Mouse (Mus musculus): ENCODE results near the gene Ccdc167. TPM values are rescaled to one million over a fixed set of nuclear protein-coding genes. Genes with fewer than 3 reads are reported as not detected.
A peak's percentile ranks its signal among the peaks of the same experiment; 100 is the strongest.

Gene Ccdc167
- polyA plus RNA-seq, 1 experiment = 11.0 TPM

DNA sequence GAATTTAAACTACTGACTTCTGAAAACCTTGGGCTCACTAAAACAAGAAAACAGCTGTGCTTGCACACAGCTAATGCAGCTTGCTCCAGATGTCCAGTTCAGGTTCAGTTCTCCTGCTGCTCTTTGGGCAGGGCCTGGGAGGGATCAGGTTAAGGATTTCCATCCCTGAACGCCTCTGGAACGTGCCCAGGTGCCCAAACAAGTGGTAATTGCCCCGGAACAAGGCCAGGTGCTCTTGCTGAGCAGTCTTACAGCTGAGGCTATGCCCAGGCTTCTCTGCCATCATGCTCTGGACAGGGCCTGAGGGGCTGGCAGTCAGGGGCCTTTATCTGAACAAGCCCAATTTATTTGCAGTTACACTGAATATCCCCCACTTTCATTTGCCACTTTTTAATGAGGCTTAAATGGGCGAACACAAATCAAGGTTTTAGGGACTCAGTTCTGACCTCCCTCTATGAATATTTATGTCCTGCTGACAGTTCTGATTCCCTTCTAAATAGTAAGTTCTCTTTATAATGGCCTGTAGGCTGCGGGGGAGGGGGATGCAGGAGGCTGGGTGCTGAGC lies 9.8 kb downstream of the Ccdc167 start:
- Histone ChIP-seq H3K4me1 (ENCODE audit: control insufficient read depth, insufficient read depth, low read length) (no peaks in the 10 kb centered on the region), H3K27ac (ENCODE audit: insufficient read depth, low read length) (no peak overlapping the region), H3K4me3 (ENCODE audit: insufficient read depth, low read length) (no peak overlapping the region)
- TF ChIP-seq CTCF (IDR thresholded peaks at IDR 0.05; ENCODE audit: borderline replicate concordance, insufficient read depth, low read length) (no peak), POLR2A (IDR thresholded peaks at IDR 0.05; ENCODE audit: low read depth, low read length) (no peak)

DNA sequence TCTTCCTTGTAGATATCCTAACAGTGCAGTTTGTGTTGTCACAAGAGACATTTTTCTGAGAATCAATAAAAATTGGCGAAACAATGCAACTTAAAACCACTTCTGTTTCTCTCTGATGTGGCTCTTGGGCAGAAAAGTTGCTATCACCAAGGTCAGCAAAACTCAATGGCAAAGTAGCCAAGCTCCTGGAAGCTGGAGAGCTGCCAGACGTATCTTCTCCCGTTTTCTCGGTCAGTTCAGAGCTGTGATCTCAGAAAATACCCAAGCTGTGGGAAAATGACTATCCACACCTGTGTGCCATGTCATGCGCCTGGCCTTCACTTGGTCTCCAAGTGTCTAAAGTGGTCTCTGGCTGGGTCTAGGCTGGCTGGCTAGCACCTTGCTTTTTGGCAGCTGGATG lies 11.0 kb downstream of the Ccdc167 start:
- TF ChIP-seq CTCF (IDR thresholded peaks at IDR 0.05; ENCODE audit: borderline replicate concordance, insufficient read depth, low read length) (no peak), POLR2A (IDR thresholded peaks at IDR 0.05; ENCODE audit: low read depth, low read length) (no peak)
- Histone ChIP-seq H3K27ac (ENCODE audit: insufficient read depth, low read length) (no peak overlapping the region), H3K4me1 (ENCODE audit: control insufficient read depth, insufficient read depth, low read length) (no peaks in the 10 kb centered on the region), H3K4me3 (ENCODE audit: insufficient read depth, low read length) (no peak overlapping the region)

DNA sequence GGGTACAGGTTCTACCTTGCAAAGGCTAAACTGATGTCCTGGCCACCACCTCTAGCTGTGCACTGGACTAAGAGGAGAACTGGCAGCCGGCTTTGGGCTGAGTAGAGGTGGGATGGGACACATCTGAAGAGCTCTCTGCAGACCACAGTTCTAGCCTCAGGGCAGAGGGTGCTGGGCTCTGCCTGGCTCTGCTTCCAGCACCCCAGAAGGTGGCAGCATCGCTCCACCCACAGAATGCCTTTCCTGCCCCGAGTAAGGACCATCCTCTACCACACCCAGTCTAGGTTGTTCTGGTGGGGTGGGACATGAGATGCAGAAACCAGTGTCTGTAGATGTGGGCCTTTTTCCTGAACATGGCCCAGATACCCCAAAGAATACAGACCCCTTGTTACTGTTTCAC lies 12.1 kb downstream of the Ccdc167 start:
- no peak overlapping the region for H3K4me3 ChIP-seq (ENCODE audit: insufficient read depth, low read length)
- no peak overlapping the region for H3K27ac ChIP-seq (ENCODE audit: insufficient read depth, low read length)
- H3K4me1 ChIP-seq (ENCODE audit: control insufficient read depth, insufficient read depth, low read length) = no peaks in the 10 kb centered on the region
- TF ChIP-seq CTCF (IDR thresholded peaks at IDR 0.05; ENCODE audit: borderline replicate concordance, insufficient read depth, low read length) (peak; percentile 86), POLR2A (IDR thresholded peaks at IDR 0.05; ENCODE audit: low read depth, low read length) (no peak)

DNA sequence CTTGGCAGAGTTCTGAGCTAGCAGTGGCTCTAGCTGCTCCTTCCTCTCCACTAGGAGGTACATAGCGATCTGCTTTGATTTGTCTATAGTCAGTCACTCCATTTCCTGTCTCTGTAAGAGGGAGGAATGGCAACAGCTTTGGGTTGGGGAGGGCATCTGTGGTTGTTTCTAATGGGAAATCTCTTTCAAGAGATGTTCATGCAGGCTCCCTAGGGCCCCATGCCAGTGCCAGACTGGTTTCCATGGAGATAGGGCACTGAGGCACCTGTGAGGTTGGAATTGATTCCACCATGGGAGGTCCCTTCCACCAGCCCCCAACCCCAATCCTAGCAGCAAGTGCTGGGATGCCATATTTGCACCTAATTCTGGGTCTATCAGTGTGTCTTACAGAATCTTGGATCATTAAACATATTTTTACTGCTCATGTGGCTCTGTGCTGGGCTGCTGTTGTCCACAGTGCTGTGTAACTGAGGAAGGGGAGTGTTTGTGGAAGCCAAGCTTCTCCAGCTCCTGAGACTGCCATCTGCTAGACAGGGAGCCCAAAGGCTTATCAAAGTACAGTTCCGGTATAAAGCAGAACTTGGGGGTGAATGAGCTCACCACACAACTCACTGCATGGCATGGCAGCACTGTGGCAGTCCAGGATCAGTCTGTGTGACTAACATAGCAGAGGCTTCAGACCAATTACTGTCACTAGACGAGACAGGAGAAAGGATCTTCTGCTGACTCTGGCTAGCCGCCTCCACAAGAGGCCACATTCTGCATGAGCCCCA lies 13.7 kb downstream of the Ccdc167 start:
- H3K4me3 ChIP-seq (ENCODE audit: insufficient read depth, low read length) = no peak overlapping the region
- no peaks in the 10 kb centered on the region for H3K4me1 ChIP-seq (ENCODE audit: control insufficient read depth, insufficient read depth, low read length)
- TF ChIP-seq CTCF (IDR thresholded peaks at IDR 0.05; ENCODE audit: borderline replicate concordance, insufficient read depth, low read length) (no peak), POLR2A (IDR thresholded peaks at IDR 0.05; ENCODE audit: low read depth, low read length) (no peak)
- H3K27ac ChIP-seq (ENCODE audit: insufficient read depth, low read length) = no peak overlapping the region

DNA sequence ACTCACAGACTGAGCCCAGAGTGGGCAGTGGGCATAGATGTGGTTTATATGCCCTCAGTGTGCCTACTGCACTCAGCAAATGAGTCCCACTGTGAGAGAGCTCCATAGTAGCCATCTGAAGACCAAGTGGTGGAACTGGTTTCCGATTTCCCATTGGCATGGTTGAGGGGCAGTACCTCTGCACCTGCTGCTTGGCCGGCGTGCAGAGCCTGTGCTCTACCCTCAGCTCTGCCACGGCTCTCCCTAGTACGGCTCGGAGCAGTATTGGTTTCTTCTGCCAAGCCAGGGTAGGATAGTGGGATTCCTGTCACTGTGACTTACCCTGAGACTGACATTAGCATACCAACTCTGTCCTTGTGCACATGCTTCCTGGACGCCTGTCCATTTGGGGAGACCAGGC lies 16.3 kb downstream of the Ccdc167 start:
- Histone ChIP-seq H3K4me1 (ENCODE audit: control insufficient read depth, insufficient read depth, low read length) (no peaks in the 10 kb centered on the region), H3K4me3 (ENCODE audit: insufficient read depth, low read length) (no peak overlapping the region), H3K27ac (ENCODE audit: insufficient read depth, low read length) (no peak overlapping the region)
- TF ChIP-seq CTCF (IDR thresholded peaks at IDR 0.05; ENCODE audit: borderline replicate concordance, insufficient read depth, low read length) (no peak), POLR2A (IDR thresholded peaks at IDR 0.05; ENCODE audit: low read depth, low read length) (no peak)

DNA sequence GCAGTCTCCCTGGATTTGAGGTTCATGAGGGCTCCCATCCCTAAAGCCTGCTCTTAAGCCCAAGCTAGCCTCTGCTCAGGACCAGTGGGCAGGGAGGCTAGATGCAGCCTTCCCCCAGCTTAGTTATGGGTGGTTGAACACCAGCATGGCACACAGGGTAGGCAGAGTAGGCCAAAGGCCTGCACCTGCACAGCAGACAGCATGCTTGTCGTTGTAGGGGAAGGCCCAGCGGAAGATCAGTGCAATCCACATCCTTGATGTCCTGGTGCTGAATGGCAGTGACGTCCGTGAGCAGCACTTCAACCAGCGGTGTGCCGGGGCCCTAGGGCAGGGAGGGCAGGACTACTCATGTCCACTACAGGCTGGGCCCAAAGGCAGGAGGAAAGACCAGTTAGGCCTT lies 18.4 kb downstream of the Ccdc167 start:
- H3K27ac ChIP-seq (ENCODE audit: insufficient read depth, low read length) = no peak overlapping the region
- TF ChIP-seq CTCF (IDR thresholded peaks at IDR 0.05; ENCODE audit: borderline replicate concordance, insufficient read depth, low read length) = no peak
- TF ChIP-seq POLR2A (IDR thresholded peaks at IDR 0.05; ENCODE audit: low read depth, low read length) = no peak

DNA sequence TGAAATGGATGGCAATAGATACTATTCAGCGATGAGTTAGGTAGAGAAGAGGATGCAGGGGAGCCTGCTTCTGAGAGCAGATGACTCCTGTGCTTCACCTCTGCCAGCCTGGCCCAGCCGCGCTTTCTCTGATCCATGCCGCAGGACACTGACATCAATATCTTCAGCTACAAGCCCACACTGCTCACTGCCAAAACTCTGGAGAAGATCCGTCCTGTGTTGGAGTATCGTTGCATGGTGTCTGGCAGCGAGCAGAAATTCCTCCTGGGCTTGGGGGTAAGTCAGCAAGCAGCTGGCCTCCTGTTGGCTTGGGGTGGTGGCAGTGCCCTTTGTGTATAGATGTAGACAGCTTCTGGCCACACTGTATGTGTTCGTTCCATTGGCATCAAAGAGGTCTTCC lies 19.9 kb downstream of the Ccdc167 start:
- H3K4me1 ChIP-seq (ENCODE audit: control insufficient read depth, insufficient read depth, low read length) = no peaks in the 10 kb centered on the region
- TF ChIP-seq CTCF (IDR thresholded peaks at IDR 0.05; ENCODE audit: borderline replicate concordance, insufficient read depth, low read length) (no peak), POLR2A (IDR thresholded peaks at IDR 0.05; ENCODE audit: low read depth, low read length) (no peak)
- no peak overlapping the region for H3K27ac ChIP-seq (ENCODE audit: insufficient read depth, low read length)
- no peak overlapping the region for H3K4me3 ChIP-seq (ENCODE audit: insufficient read depth, low read length)

More for the DNA sequence above, 18.4 kb downstream of the Ccdc167 start:
- Histone ChIP-seq H3K4me1 (ENCODE audit: control insufficient read depth, insufficient read depth, low read length) (no peaks in the 10 kb centered on the region), H3K4me3 (ENCODE audit: insufficient read depth, low read length) (no peak overlapping the region)

DNA sequence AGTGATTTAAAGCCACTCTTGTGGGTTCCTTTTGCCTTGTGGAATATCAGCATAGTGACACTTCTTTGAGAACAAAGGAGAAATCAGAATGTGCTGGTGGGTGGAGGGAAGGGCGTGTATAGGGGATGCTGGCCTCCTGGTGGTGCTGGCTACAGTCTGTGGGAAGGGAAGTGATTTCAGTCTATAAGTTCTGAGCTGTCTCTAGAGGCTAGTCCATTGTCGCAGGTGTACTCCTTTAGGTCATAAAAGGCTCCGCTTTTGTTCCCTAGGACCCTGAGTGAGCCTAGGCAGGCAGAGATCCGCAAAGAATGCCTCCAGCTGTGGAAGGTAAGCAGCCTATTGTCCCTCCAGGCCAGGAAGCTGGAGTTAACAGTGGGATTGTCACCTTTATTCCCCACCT lies 22.3 kb downstream of the Ccdc167 start:
- Histone ChIP-seq H3K27ac (ENCODE audit: insufficient read depth, low read length) (no peak overlapping the region), H3K4me3 (ENCODE audit: insufficient read depth, low read length) (no peak overlapping the region), H3K4me1 (ENCODE audit: control insufficient read depth, insufficient read depth, low read length) (no peaks in the 10 kb centered on the region)
- no peak for TF ChIP-seq CTCF (IDR thresholded peaks at IDR 0.05; ENCODE audit: borderline replicate concordance, insufficient read depth, low read length)
- TF ChIP-seq POLR2A (IDR thresholded peaks at IDR 0.05; ENCODE audit: low read depth, low read length) = no peak

DNA sequence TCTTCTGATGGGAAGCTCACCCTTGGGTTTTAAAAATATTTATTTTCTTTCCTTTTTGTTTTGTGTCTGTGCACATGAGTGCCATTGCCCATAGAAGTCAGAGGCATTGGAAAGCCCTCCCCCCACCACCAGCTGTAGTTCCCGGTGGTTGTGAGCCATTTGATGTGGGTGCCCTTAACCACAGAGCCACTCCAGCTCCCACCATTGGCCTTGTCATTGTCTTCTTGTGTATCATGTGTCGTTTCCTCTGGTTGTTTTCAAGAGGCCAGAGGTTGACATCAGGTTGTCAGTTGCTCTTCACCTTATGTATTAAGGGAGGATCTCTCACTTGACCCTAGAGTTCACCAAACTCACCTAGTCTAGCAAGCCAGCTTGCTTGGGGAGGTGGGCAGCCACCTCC lies 23.3 kb downstream of the Ccdc167 start:
- TF ChIP-seq CTCF (IDR thresholded peaks at IDR 0.05; ENCODE audit: borderline replicate concordance, insufficient read depth, low read length) = no peak
- no peak for TF ChIP-seq POLR2A (IDR thresholded peaks at IDR 0.05; ENCODE audit: low read depth, low read length)
- H3K4me3 ChIP-seq (ENCODE audit: insufficient read depth, low read length) = no peak overlapping the region
- H3K27ac ChIP-seq (ENCODE audit: insufficient read depth, low read length) = no peak overlapping the region
- H3K4me1 ChIP-seq (ENCODE audit: control insufficient read depth, insufficient read depth, low read length) = no peaks in the 10 kb centered on the region

DNA sequence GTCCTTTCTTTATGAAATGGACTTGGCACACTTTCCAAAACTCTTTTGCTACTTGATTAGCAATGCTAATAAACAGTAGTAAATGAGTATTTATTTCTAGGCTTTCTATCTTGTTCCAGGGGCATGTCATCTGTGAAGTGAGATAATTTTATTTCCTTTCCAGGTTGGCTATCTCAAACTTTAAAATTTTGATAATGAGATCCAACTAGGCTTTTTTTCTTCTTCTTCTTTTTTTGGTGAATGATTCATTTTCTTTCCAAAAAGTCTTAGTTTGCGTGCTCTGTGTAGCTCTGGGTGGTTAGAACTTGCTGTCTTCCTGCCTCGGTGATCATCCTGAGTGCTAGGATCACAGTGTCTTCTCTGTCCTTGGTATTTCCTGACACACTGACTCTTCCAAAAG lies 24.0 kb downstream of the Ccdc167 start:
- no peak for TF ChIP-seq POLR2A (IDR thresholded peaks at IDR 0.05; ENCODE audit: low read depth, low read length)
- TF ChIP-seq CTCF (IDR thresholded peaks at IDR 0.05; ENCODE audit: borderline replicate concordance, insufficient read depth, low read length) = no peak
- H3K27ac ChIP-seq (ENCODE audit: insufficient read depth, low read length) = no peak overlapping the region
- H3K4me3 ChIP-seq (ENCODE audit: insufficient read depth, low read length) = no peak overlapping the region
- H3K4me1 ChIP-seq (ENCODE audit: control insufficient read depth, insufficient read depth, low read length) = no peaks in the 10 kb centered on the region

Data from embryonic fibroblast, embryonic 13.5 days (primary cell).